Mouse (Mus musculus) CH12.LX (cell line): ENCODE results near the gene Retreg3. TPM values are rescaled to one million over a fixed set of nuclear protein-coding genes. Genes with fewer than 3 reads are reported as not detected.

Experiments used
- DNase-seq: peaks from one replicate; pipeline ENCODE4 v3.0.0-alpha.2; 2013; ENCODE audit errors: extremely low read depth
- H3K27ac ChIP-seq: 2 replicates; pipeline ENCODE4 v1.5.1; 2012; ENCODE audit warnings: low read depth, mild to moderate bottlenecking, control low read depth, moderate library complexity; ENCODE audit not compliant: insufficient read depth
- H3K27me3 ChIP-seq: replicated peaks from 2 replicates; pipeline ENCODE3; 2012; ENCODE audit warnings: inconsistent platforms
- H3K36me3 ChIP-seq, 2 experiments: replicated peaks in 1 of 2; 2 replicates each; pipeline versions ENCODE3 to v1.6.1; 2012; ENCODE audit warnings: inconsistent platforms in 1 of 2, low read length in 1 of 2, mild to moderate bottlenecking in 1 of 2, mixed read lengths in 1 of 2, moderate library complexity in 1 of 2; ENCODE audit not compliant: control insufficient read depth in 1 of 2, insufficient read depth in 1 of 2
- H3K4me1 ChIP-seq, 2 experiments: 2 replicates each; pipeline ENCODE4 v1.6.1; 2012; ENCODE audit warnings: inconsistent platforms in 1 of 2, moderate library complexity in 1 of 2; ENCODE audit not compliant: insufficient read depth in 2 of 2, control insufficient read depth in 1 of 2
- H3K4me2 ChIP-seq: 2 replicates; pipeline ENCODE4 v1.6.1; 2012; ENCODE audit warnings: low read depth, mild to moderate bottlenecking, control low read depth; ENCODE audit not compliant: poor library complexity, insufficient read depth, severe bottlenecking
- H3K4me3 ChIP-seq, 3 experiments: fragments of 150-350 bp in 1 of 3; sonication (generic) in 1 of 3; replicated peaks in 1 of 3; 2 replicates each; pipeline versions ENCODE3 to v1.5.1; 2011 to 2012; ENCODE audit warnings: low read depth in 2 of 3, low read length in 2 of 3, mild to moderate bottlenecking in 2 of 3, moderate library complexity in 2 of 3, control low read depth in 1 of 3, improper control_type of control experiment in 1 of 3, inconsistent platforms in 1 of 3, mixed read lengths in 1 of 3; ENCODE audit not compliant: poor library complexity in 1 of 3
- H3K79me2 ChIP-seq: replicated peaks from 2 replicates; pipeline ENCODE4 v1.6.1; 2012; ENCODE audit warnings: mild to moderate bottlenecking, moderate library complexity; ENCODE audit not compliant: control insufficient read depth, poor library complexity, insufficient read depth, severe bottlenecking; ENCODE audit errors: extremely low read depth
- H3K9ac ChIP-seq: 2 replicates; pipeline ENCODE4 v1.6.1; 2012; ENCODE audit warnings: low read depth, mild to moderate bottlenecking, control low read depth, moderate library complexity; ENCODE audit not compliant: insufficient read depth
- H3K9me3 ChIP-seq: replicated peaks from 2 replicates; pipeline ENCODE3; 2012; ENCODE audit warnings: low read length, inconsistent platforms, mixed read lengths
- BHLHE40 ChIP-seq: IDR thresholded peaks from 2 replicates; pipeline ENCODE4 v1.6.1; 2011; ENCODE audit warnings: mild to moderate bottlenecking, low read depth, low read length, improper control_type of control experiment
- CHD1 ChIP-seq: IDR thresholded peaks from 2 replicates; pipeline ENCODE4 v1.6.1; 2012; ENCODE audit warnings: low read depth, low read length, improper control_type of control experiment, inconsistent platforms
- CHD2 ChIP-seq: IDR thresholded peaks from 2 replicates; pipeline ENCODE4 v1.6.1; 2011; ENCODE audit warnings: low read length, improper control_type of control experiment
- CTCF ChIP-seq, 2 experiments: IDR thresholded peaks in 1 of 2; conservative IDR thresholded peaks in 1 of 2; 2 replicates each; pipeline ENCODE4 v1.5.1; 2011 to 2012; ENCODE audit warnings: low read depth in 2 of 2, low read length in 2 of 2, improper control_type of control experiment in 1 of 2, inconsistent platforms in 1 of 2, mild to moderate bottlenecking in 1 of 2, moderate library complexity in 1 of 2
- ELF1 ChIP-seq: IDR thresholded peaks from 2 replicates; pipeline ENCODE4 v1.6.1; 2014; ENCODE audit warnings: low read depth, mild to moderate bottlenecking, inconsistent platforms, low read length, improper control_type of control experiment
- ETS1 ChIP-seq: conservative IDR thresholded peaks from 2 replicates; pipeline ENCODE4 v1.6.1; 2012; ENCODE audit warnings: low read depth, mild to moderate bottlenecking, inconsistent platforms, low read length, improper control_type of control experiment, moderate library complexity
- GABPA ChIP-seq: IDR thresholded peaks from 2 replicates; pipeline ENCODE4 v1.6.1; 2012; ENCODE audit warnings: low read depth, low read length, improper control_type of control experiment, inconsistent platforms; ENCODE audit not compliant: insufficient replicate concordance
- HCFC1 ChIP-seq: IDR thresholded peaks from 2 replicates; pipeline ENCODE4 v1.6.1; 2012; ENCODE audit warnings: low read depth, mild to moderate bottlenecking, inconsistent platforms, low read length, improper control_type of control experiment
- IRF4 ChIP-seq: IDR thresholded peaks from 2 replicates; pipeline ENCODE4 v1.6.1; 2014; ENCODE audit warnings: low read depth, mild to moderate bottlenecking, inconsistent platforms, low read length, improper control_type of control experiment
- JUN ChIP-seq: IDR thresholded peaks from 2 replicates; pipeline ENCODE4 v1.6.1; 2011; ENCODE audit warnings: low read depth, mild to moderate bottlenecking, low read length, improper control_type of control experiment, moderate library complexity; ENCODE audit not compliant: insufficient read depth
- KAT2A ChIP-seq: IDR thresholded peaks from 2 replicates; pipeline ENCODE4 v1.6.1; 2012; ENCODE audit warnings: low read length, improper control_type of control experiment, inconsistent platforms; ENCODE audit not compliant: insufficient replicate concordance
- MAFK ChIP-seq: IDR thresholded peaks from 2 replicates; pipeline ENCODE4 v1.6.1; 2011; ENCODE audit warnings: low read length, improper control_type of control experiment; ENCODE audit not compliant: insufficient replicate concordance
- MAZ ChIP-seq: IDR thresholded peaks from 2 replicates; pipeline ENCODE4 v1.6.1; 2012; ENCODE audit warnings: low read depth, mild to moderate bottlenecking, inconsistent platforms, low read length, improper control_type of control experiment, moderate library complexity
- MEF2A ChIP-seq: IDR thresholded peaks from 2 replicates; pipeline ENCODE4 v1.6.1; 2014; ENCODE audit warnings: low read depth, mild to moderate bottlenecking, inconsistent platforms, low read length, improper control_type of control experiment, borderline replicate concordance
- MXI1 ChIP-seq: IDR thresholded peaks from 2 replicates; pipeline ENCODE4 v1.6.1; 2011; ENCODE audit warnings: mild to moderate bottlenecking, low read depth, low read length, improper control_type of control experiment
- MYC ChIP-seq: IDR thresholded peaks from 2 replicates; pipeline ENCODE4 v1.6.1; 2011; ENCODE audit warnings: low read depth, mild to moderate bottlenecking, improper control_type of control experiment, low read length
- NRF1 ChIP-seq: IDR thresholded peaks from 2 replicates; pipeline ENCODE4 v1.6.1; 2014; ENCODE audit warnings: low read depth, mild to moderate bottlenecking, inconsistent platforms, low read length, improper control_type of control experiment, moderate library complexity
- PAX5 ChIP-seq: IDR thresholded peaks from 2 replicates; pipeline ENCODE4 v1.6.1; 2012; ENCODE audit warnings: low read length, inconsistent platforms, mixed read lengths
- POLR2A ChIP-seq: IDR thresholded peaks from 2 replicates; pipeline ENCODE4 v1.6.1; 2011; ENCODE audit warnings: low read depth, mild to moderate bottlenecking, improper control_type of control experiment, low read length
- POLR2AphosphoS2 ChIP-seq: IDR thresholded peaks from 2 replicates; pipeline ENCODE4 v1.6.1; 2011; ENCODE audit warnings: low read depth, low read length, improper control_type of control experiment
- RAD21 ChIP-seq: IDR thresholded peaks from 2 replicates; pipeline ENCODE4 v1.6.1; 2011; ENCODE audit warnings: low read depth, mild to moderate bottlenecking, low read length, improper control_type of control experiment, moderate library complexity
- RCOR1 ChIP-seq: conservative IDR thresholded peaks from 2 replicates; pipeline ENCODE4 v1.6.1; 2012; ENCODE audit warnings: low read depth, mild to moderate bottlenecking, inconsistent platforms, low read length, improper control_type of control experiment
- SIN3A ChIP-seq: IDR thresholded peaks from 2 replicates; pipeline ENCODE4 v1.6.1; 2012; ENCODE audit warnings: low read length, improper control_type of control experiment, inconsistent platforms
- SMC3 ChIP-seq: IDR thresholded peaks from 2 replicates; pipeline ENCODE4 v1.6.1; 2011; ENCODE audit warnings: low read depth, low read length, improper control_type of control experiment
- TBP ChIP-seq: conservative IDR thresholded peaks from 2 replicates; pipeline ENCODE4 v1.6.1; 2011; ENCODE audit warnings: low read depth, low read length, improper control_type of control experiment
- TCF12 ChIP-seq: IDR thresholded peaks from 2 replicates; pipeline ENCODE4 v1.6.1; 2014; ENCODE audit warnings: low read depth, mild to moderate bottlenecking, inconsistent platforms, low read length, improper control_type of control experiment
- UBTF ChIP-seq: IDR thresholded peaks from 2 replicates; pipeline ENCODE4 v1.6.1; 2012; ENCODE audit warnings: low read depth, mild to moderate bottlenecking, inconsistent platforms, low read length, improper control_type of control experiment, moderate library complexity
- USF1 ChIP-seq: IDR thresholded peaks from 2 replicates; pipeline ENCODE4 v1.6.1; 2014; ENCODE audit warnings: low read depth, mild to moderate bottlenecking, inconsistent platforms, low read length, improper control_type of control experiment
- USF2 ChIP-seq: conservative IDR thresholded peaks from 2 replicates; pipeline ENCODE4 v1.6.1; 2011; ENCODE audit warnings: low read depth, low read length, improper control_type of control experiment
- ZC3H11A ChIP-seq: IDR thresholded peaks from 2 replicates; pipeline ENCODE4 v1.6.1; 2012; ENCODE audit warnings: low read depth, mild to moderate bottlenecking, inconsistent platforms, low read length, improper control_type of control experiment
- ZKSCAN1 ChIP-seq: IDR thresholded peaks from 2 replicates; pipeline ENCODE4 v1.6.1; 2012; ENCODE audit warnings: low read depth, inconsistent platforms, low read length, improper control_type of control experiment, borderline replicate concordance
- ZNF384 ChIP-seq: IDR thresholded peaks from 2 replicates; pipeline ENCODE4 v1.6.1; 2012; ENCODE audit warnings: low read depth, low read length, improper control_type of control experiment, inconsistent platforms
- dilution Hi-C: fragments of 300-500 bp; cut with MboI; formaldehyde crosslinking; loops from 2 replicates; pipeline ENCODE4 v1.14.3; 2020; ENCODE audit warnings: low sequenced_read_pairs; ENCODE audit not compliant: extremely low pct_unique_long_range_greater_than_20kb, extremely low pct_ligation_motif_present
- in situ Hi-C: fragments of 300-500 bp; cut with MboI; formaldehyde crosslinking; loops from 3 replicates; pipeline ENCODE4 v1.14.3; 2019; ENCODE audit warnings: low sequenced_read_pairs, low pct_ligation_motif_present, low pct_unique_long_range_greater_than_20kb, mixed read lengths
- polyA plus RNA-seq: library from polyadenylated mRNA; unstranded; fragments of >175 nt; gene quantifications from 2 replicates; pipeline ENCODE4 v1.2.1, GENCODE M21; 2012; ENCODE audit warnings: low read depth; ENCODE audit not compliant: insufficient read length
- total RNA-seq, 2 experiments: library from RNA; depleted of rRNA; stranded (reverse); fragments of 300-350 nt in 1 of 2; fragments of >200 nt in 1 of 2; gene quantifications; 2 replicates each; pipeline ENCODE4 v1.2.3; 2012 to 2014

The Retreg3 gene
- total and polyA plus RNA-seq, 3 experiments: 48.2 to 55.9 (median 54.3) TPM

DNA sequence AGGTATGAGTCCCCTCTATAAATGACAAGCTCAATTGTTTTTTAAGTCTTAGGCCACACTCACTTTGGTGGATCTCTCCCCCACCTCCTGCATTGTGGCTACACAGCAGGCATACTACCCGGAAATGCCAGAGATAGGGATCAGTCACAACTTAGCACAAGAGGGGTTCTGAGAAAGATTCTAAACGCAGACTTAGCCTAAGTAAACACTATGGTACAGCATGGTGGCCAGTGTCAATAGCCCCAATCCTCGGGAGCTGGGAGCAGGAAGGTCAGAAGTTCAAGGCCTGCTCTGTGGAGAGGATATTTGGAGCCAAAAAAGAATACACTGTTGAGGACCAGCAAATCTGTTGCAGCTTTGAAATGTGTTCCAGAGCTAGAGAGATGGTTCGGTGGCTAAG lies 1.6 kb downstream of the Retreg3 start:
- peak overlapping the region; percentile 69 to 83 (median 82) for H3K4me3 ChIP-seq
- no peak for DNase-seq
- H3K27ac ChIP-seq: no peak overlapping the region
- H3K27me3 ChIP-seq: no peaks in the 10 kb centered on the region
- H3K79me2 ChIP-seq: peaks cover 77% of the 10 kb centered on the region
- no peak for TF ChIP-seq JUN
- TF ChIP-seq KAT2A: no peak
- TF ChIP-seq ELF1: peak; percentile 57
- TF ChIP-seq ZNF384: no peak
- dilution Hi-C loops (no loop called here), in situ Hi-C loops (no loop called here)
- peaks cover 8% of the 10 kb centered on the region for H3K9me3 ChIP-seq
- H3K4me1 ChIP-seq: peaks cover 20 to 65% of the 10 kb centered on the region in 2 experiments
- H3K4me2 ChIP-seq: peak overlapping the region; percentile 76
- H3K9ac ChIP-seq: peak overlapping the region; percentile 87
- H3K36me3 ChIP-seq: peaks cover 10 to 53% of the 10 kb centered on the region in 2 experiments

DNA sequence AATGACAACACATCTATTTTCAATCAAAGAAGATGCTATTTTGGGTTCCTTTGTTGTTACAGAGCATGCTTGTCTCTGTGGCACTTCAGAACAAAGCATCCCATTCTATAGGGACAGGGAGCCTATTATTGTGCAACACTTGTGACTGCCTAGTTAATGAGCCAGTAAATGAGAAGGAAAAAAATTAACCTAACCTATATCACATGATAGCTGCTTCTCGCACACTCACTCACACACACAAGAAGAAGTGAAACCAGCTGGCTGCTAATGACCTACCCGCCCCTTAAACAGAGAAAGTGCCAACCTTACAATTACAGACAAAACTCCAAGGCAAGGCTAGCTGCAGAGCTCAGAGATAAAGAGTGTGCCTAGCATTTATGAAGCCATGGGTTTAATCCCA lies 4.1 kb downstream of the Retreg3 start:
- dilution Hi-C loops: no loop called here
- Histone ChIP-seq H3K4me1 (peaks cover 20 to 70% of the 10 kb centered on the region in 2 experiments), H3K9ac (no peak overlapping the region; the same call in 1 of the 2 replicates), H3K9me3 (peaks cover 13% of the 10 kb centered on the region), H3K79me2 (peaks cover 85% of the 10 kb centered on the region), H3K4me3 (no peak overlapping the region), H3K4me2 (peak overlapping the region; percentile 53), H3K27ac (peak overlapping the region; percentile 49), H3K36me3 (peaks cover 4 to 43% of the 10 kb centered on the region in 2 experiments), H3K27me3 (no peaks in the 10 kb centered on the region)
- in situ Hi-C loops: no loop called here
- peak; percentile 77 for DNase-seq
- 0 out of 2 replicates have a peak, but pooled peaks have one; percentile 34 for TF ChIP-seq MAZ
- peak; percentile 19; the same call in 1 of the 2 replicates for TF ChIP-seq MAFK
- TF ChIP-seq PAX5: no peak
- TF ChIP-seq POLR2AphosphoS2: no peak
- no peak for TF ChIP-seq CHD2
- TF ChIP-seq ELF1: no peak
- no peak; the same call in 1 of the 2 replicates for TF ChIP-seq USF2
- no peak for TF ChIP-seq HCFC1
- peak; percentile 78 for TF ChIP-seq TCF12
- TF ChIP-seq USF1: peak; percentile 38; the same call in 1 of the 2 replicates
- no peak for TF ChIP-seq NRF1
- 0 out of 2 replicates have a peak, but pooled peaks have one; percentile 10 for TF ChIP-seq TBP
- no peak for TF ChIP-seq UBTF
- peak; percentile 98 for TF ChIP-seq BHLHE40
- no peak for TF ChIP-seq CTCF (conservative IDR thresholded peaks at IDR 0.05 in 1 of 2, IDR thresholded peaks at IDR 0.05 in 1 of 2; ENCODE audit: low read depth in 2 of 2, low read length in 2 of 2)
- peak; percentile 86 for TF ChIP-seq ZNF384
- peak; percentile 99 for TF ChIP-seq ETS1
- TF ChIP-seq RAD21: no peak
- TF ChIP-seq POLR2A: no peak
- TF ChIP-seq JUN: no peak
- TF ChIP-seq MEF2A: peak; percentile 71
- TF ChIP-seq GABPA: no peak
- TF ChIP-seq KAT2A: no peak
- peak; percentile 99 for TF ChIP-seq SIN3A
- TF ChIP-seq ZC3H11A: no peak
- no peak for TF ChIP-seq CHD1
- TF ChIP-seq RCOR1: no peak
- no peak for TF ChIP-seq SMC3
- TF ChIP-seq MYC: peak; percentile 39
- TF ChIP-seq IRF4: peak; percentile 99
- no peak for TF ChIP-seq ZKSCAN1
- TF ChIP-seq MXI1: peak; percentile 70; the same call in 1 of the 2 replicates
